Mouse (Mus musculus): Measurements from ENCODE around the gene Hcn4.

DNA sequence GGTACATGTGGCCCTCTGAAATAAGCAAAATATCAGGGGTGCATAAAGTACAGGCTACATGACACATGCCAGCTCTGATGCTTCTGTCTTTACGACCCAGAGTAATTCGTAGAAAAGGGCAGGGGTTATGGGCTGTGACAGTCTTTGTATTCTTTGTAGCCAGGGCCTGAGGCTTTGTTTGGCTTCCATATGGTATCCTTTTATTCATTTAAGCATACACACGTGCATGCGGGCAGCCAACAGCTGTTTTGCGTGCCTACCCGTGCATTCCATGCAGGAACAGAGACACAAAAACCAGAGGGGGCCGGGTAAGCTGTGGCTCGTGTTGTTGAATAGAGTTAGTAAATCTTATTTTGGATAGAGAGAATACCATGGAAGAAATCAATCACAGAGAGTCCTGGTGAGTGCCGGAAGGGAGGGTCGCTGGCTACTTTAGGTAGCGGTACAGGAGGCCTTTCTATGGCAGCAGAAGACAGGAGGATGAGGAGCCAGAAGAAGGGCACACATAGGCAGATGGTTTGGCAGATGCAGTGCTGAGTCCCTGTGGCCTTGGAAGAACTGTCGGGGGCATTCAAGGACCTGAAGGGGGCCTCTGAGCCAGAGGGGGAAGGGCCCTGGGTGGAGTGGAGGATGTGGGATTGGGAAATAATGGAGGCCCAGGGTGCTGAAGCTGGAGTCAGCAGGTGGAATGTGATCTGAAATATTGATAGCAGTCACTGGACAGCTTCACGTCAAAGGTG lies 26.5 kb downstream of the Hcn4 start:
- TF ChIP-seq CTCF (IDR thresholded peaks at IDR 0.05; ENCODE audit: low read depth, low read length), result no peak
- TF ChIP-seq GATA1 (IDR thresholded peaks at IDR 0.05; ENCODE audit: borderline replicate concordance, low read length), result no peak
- no peak for TF ChIP-seq POLR2AphosphoS5 (IDR thresholded peaks at IDR 0.05; ENCODE audit: insufficient replicate concordance, low read depth, low read length)

Measured in G1E (cell line).